Comparison of ENCODE assay signal across 8 mouse cellular contexts in the genomic region with DNA sequence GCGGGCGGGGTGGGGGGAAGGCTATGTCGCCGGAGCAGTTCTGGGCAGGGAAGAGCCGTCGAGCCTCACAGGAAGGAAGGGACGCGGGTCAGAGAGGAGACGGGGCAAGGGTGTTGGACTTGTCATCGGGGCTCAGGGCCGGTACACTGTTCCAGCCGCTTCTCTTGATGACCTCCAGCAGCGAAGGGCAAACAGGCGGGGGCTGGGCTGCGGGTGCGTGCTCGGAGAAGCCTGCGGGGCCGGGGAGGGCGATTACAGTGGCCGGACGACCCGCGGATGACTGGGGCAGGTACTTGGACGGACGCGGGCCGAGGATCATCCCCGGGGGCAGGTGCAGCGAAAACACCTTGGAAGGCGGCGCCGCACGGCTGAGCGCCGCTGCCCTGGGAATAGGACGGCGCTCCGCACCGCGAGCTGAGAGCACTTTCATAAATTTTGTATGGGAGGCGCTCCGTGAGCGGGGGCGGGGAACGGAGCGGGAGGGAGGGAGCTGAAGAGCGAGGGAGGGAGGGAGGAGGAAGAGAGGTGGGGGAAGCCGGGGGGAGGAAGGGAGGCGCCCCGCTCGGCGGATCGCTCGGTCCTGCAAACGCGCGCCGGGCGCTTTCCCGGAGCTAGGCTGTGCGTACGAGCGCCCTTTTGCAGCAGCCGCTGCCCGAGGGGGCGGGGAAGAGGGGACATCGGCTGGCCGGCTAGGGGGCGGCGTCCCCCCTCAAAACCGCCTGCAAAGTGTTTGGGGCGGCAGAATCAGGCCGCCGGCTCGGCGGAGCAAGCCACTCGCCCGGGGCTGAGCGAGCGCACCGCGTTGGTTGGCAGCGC. TPM values are rescaled to one million over a fixed set of nuclear protein-coding genes. Genes with fewer than 3 reads are reported as not detected.
DNase-seq lines count a peak whose midpoint lies in the region; ATAC-seq and TF ChIP-seq lines count a peak whose summit lies in the region.

A gene (plus strand): TSS at position 528 of the 816 bp plus-strand sequence.

- TF ChIP-seq POLR2A in bone marrow macrophage, adult 2 months (IDR thresholded peaks at IDR 0.05; ENCODE audit: borderline replicate concordance, low read depth, low read length), result no peak

- TF ChIP-seq CTCF in bone marrow macrophage, adult 2 months (IDR thresholded peaks at IDR 0.05; ENCODE audit: low read depth, low read length), result no peak
- TF ChIP-seq CTCF in left cerebral cortex, adult 2 months (IDR thresholded peaks at IDR 0.05), result no peak

- H3K27me3 ChIP-seq in hindbrain, embryonic 15.5 days, result peaks cover 31% of the 10 kb centered on the region

- H3K27ac ChIP-seq in bone marrow macrophage, adult 2 months (ENCODE audit: insufficient read depth, low read depth, low read length), result no peak within 1 kb of the TSS
- peak within 1 kb of the TSS; percentile 45; the same call in 1 of the 2 replicates for H3K27ac ChIP-seq in hindbrain, embryonic 15.5 days (replicated peaks)
- H3K27ac ChIP-seq in left cerebral cortex, adult 2 months, result peak within 1 kb of the TSS; percentile 94

- peak within 1 kb of the TSS; percentile 80 for H3K4me2 ChIP-seq in hindbrain, embryonic 15.5 days

- peak within 1 kb of the TSS; percentile 57 for H3K9ac ChIP-seq in hindbrain, embryonic 15.5 days

- peaks cover 7% of the 10 kb centered on the region for H3K4me1 ChIP-seq in bone marrow macrophage, adult 2 months (ENCODE audit: control insufficient read depth, insufficient read depth, low read length)
- H3K4me1 ChIP-seq in hindbrain, embryonic 15.5 days (replicated peaks), result peaks cover 58% of the 10 kb centered on the region

- under 1% methylated on average over 79 of the region's 84 CpGs for WGBS in hindbrain, embryonic 15.5 days

- H3K36me3 ChIP-seq in hindbrain, embryonic 15.5 days, result no peaks in the 10 kb centered on the region

- H3K9me3 ChIP-seq in hindbrain, embryonic 15.5 days, result no peaks in the 10 kb centered on the region

- no peak for ATAC-seq in hindbrain, embryonic 15.5 days (ENCODE audit: low FRiP score, low read depth)

- peak within 1 kb of the TSS; percentile 47 for H3K4me3 ChIP-seq in bone marrow macrophage, adult 2 months (ENCODE audit: insufficient read depth, low read length)
- peak within 1 kb of the TSS; percentile 56 for H3K4me3 ChIP-seq in hindbrain, embryonic 15.5 days
- peak within 1 kb of the TSS; percentile 87 for H3K4me3 ChIP-seq in left cerebral cortex, adult 2 months

- DNase-seq in ES-CJ7 (ENCODE audit: low read depth, low spot score), result peak; percentile 55
- DNase-seq in gastrocnemius, adult 18-20 months (ENCODE audit: low spot score), result peak; percentile 58
- peak; percentile 74 to 76 for DNase-seq in left cerebral cortex, adult 2 months (ENCODE audit: extremely low spot score in 1 of 2, low spot score in 2 of 2)
- peak; percentile 78 for DNase-seq in lung, postnatal 36 days
- DNase-seq in right cerebral cortex, postnatal 14 days, result peak; percentile 72
- no peak for DNase-seq in c-Kit-positive CD71-positive TER-119-positive erythroid progenitor cells, embryonic 14.5 days (ENCODE audit: low spot score)

- intact Hi-C loops in left cerebral cortex, adult 2 months (cut with DNase I), result loop anchor here (1.0 to 5.0 kb wide), 4 partner anchors 37 to 269 kb away; a partner anchor contains a TSS

RNA-seq across cellular contexts. Expression of the gene that starts here (rescaled TPM):
- polyA plus RNA-seq in bone marrow macrophage, adult 2 months (2012; ENCODE audit: insufficient read depth, insufficient read length, missing spikeins), result 0.91 and 1.6 TPM in 2 replicates
- 1 to 10 TPM in 1 of 2 experiments, under 1 TPM in 1; 0.96 to 1.1 TPM for total RNA-seq in gastrocnemius, adult 18-20 months (2021)
- polyA plus RNA-seq in hindbrain, embryonic 15.5 days (2015; fragmentation: Nextera tagmentation; extraction: Ambion mirVana), result 11.7 and 12.6 TPM in 2 replicates
- 10 to 100 TPM; 89.0 to 99.0 TPM for total RNA-seq in left cerebral cortex, adult 2 months (2021)

Comparison
In these comparisons a context has a peak if more than half of its experiments do, and no peak if none do; other contexts are left out.
1. RNA of the gene that starts here (total RNA-seq): 89.0 to 99.0 TPM in left cerebral cortex, adult 2 months; 0.96 to 1.1 TPM in gastrocnemius, adult 18-20 months; every median in the first group is over 10 times any median in the second.
2. Peak in every context shown above with its lines, with median percentiles within 50 percentile points of each other: H3K4me3 ChIP-seq.